Mouse (Mus musculus) C2C12 (cell line): Measurements from ENCODE around the gene Fmo3.

ENCODE experiments used
- CEBPB ChIP-seq: IDR thresholded peaks from one replicate; pipeline ENCODE4 v1.6.1; 2011; ENCODE audit warnings: low read depth, mild to moderate bottlenecking, control low read depth, moderate library complexity
- CTCF ChIP-seq: IDR thresholded peaks from one replicate; pipeline ENCODE4 v1.5.1; 2011; ENCODE audit not compliant: control insufficient read depth, insufficient read depth, insufficient read length
- FOSL1 ChIP-seq: IDR thresholded peaks from one replicate; pipeline ENCODE4 v1.8.0; 2011; ENCODE audit warnings: mild to moderate bottlenecking, low read length; ENCODE audit not compliant: poor library complexity, insufficient read depth, severe bottlenecking
- MAX ChIP-seq: IDR thresholded peaks from one replicate; pipeline ENCODE4 v1.6.1; 2011; ENCODE audit warnings: mild to moderate bottlenecking, control low read depth
- MYOD1 ChIP-seq: IDR thresholded peaks from one replicate; pipeline ENCODE4 v1.6.1; 2011; ENCODE audit warnings: low read depth; ENCODE audit not compliant: control insufficient read depth, insufficient read length
- MYOG ChIP-seq: IDR thresholded peaks from one replicate; pipeline ENCODE4 v1.6.1; 2011; ENCODE audit not compliant: control insufficient read depth, insufficient read length; ENCODE audit errors: extremely low read depth
- USF1 ChIP-seq: IDR thresholded peaks from one replicate; pipeline ENCODE4 v1.6.1; 2011; ENCODE audit warnings: low read depth, mild to moderate bottlenecking, control low read depth, moderate library complexity

- TF ChIP-seq CTCF: no peak
- TF ChIP-seq MYOG: no peak
- no peak for TF ChIP-seq MAX
- TF ChIP-seq MYOD1: no peak
- no peak for TF ChIP-seq USF1
- TF ChIP-seq CEBPB: no peak
- no peak for TF ChIP-seq FOSL1
Observed at GRCm38 (mm10) chr1:162932386-162932785, 51.9 kb downstream of the Fmo3 start.
